Mouse (Mus musculus) E14TG2a.4 (cell line): ENCODE results near the gene Olfr71.

Experiments
- CTCF ChIP-seq: conservative IDR thresholded peaks from 2 replicates; pipeline ENCODE4 v1.5.1; 2014; ENCODE audit warnings: low read length
- POU5F1 ChIP-seq: IDR thresholded peaks from 2 replicates; pipeline ENCODE4 v1.6.1; 2014; ENCODE audit warnings: low read length, borderline replicate concordance

GRCm38 (mm10) chr4:43742637-43743036 lies 32.6 kb upstream of the Olfr71 start:
- no peak for TF ChIP-seq CTCF
- TF ChIP-seq POU5F1: no peak
